Mouse (Mus musculus) olfactory bulb, adult 2 months (tissue): ENCODE results near the gene Pnma1. TPM values are rescaled to one million over a fixed set of nuclear protein-coding genes. Genes with fewer than 3 reads are reported as not detected.

ENCODE experiments used
- H3K27ac ChIP-seq: fragments of 200-500 bp; 2 replicates; pipeline ENCODE4 v1.5.1; 2012; ENCODE audit warnings: low read depth, low read length; ENCODE audit not compliant: insufficient read depth
- H3K4me1 ChIP-seq: fragments of 200-500 bp; 2 replicates; pipeline ENCODE4 v1.6.1; 2012; ENCODE audit warnings: low read length; ENCODE audit not compliant: control insufficient read depth, insufficient read depth
- H3K4me3 ChIP-seq: fragments of 200-500 bp; 2 replicates; pipeline ENCODE4 v1.5.1; 2012; ENCODE audit warnings: mild to moderate bottlenecking, low read depth, low read length, moderate library complexity; ENCODE audit not compliant: insufficient read depth
- CTCF ChIP-seq: fragments of 200-500 bp; IDR thresholded peaks from 2 replicates; pipeline ENCODE4 v1.5.1; 2012; ENCODE audit warnings: low read depth, mild to moderate bottlenecking, low read length, moderate library complexity; ENCODE audit not compliant: insufficient read depth
- POLR2A ChIP-seq: fragments of 200-500 bp; IDR thresholded peaks from 2 replicates; pipeline ENCODE4 v1.6.1; 2012; ENCODE audit warnings: mild to moderate bottlenecking, low read depth, low read length, moderate library complexity; ENCODE audit not compliant: insufficient read depth
- WGBS: fragments of 180-500 bp; shearing (Covaris S2); methylation state at CpG from one replicate; pipeline ENCODE4 v1.1.7; 2018; 5-methylcytosine and 5-hydroxymethylcytosine counted together
- polyA plus RNA-seq: library from polyadenylated mRNA; stranded (reverse); fragments of >200 nt; gene quantifications from 2 replicates; pipeline ENCODE4 v1.2.4, GENCODE M21; 2012; ENCODE audit warnings: low replicate concordance; ENCODE audit not compliant: missing spikeins, insufficient read depth, insufficient read length

The Pnma1 gene
- polyA plus RNA-seq, 1 experiment, result not detected

- TF ChIP-seq CTCF, result no peak
- TF ChIP-seq POLR2A, result no peak
- WGBS, result 11% methylated on average over 1 of the region's 1 CpGs
- no peak overlapping the region for H3K27ac ChIP-seq
- H3K4me1 ChIP-seq, result no peaks in the 10 kb centered on the region
- H3K4me3 ChIP-seq, result no peak overlapping the region
These were observed 48.2 kb downstream of the Pnma1 start for GRCm38 (mm10) chr12:84100071-84100470.

GRCm38 (mm10) chr12:84099605-84100004 lies 48.7 kb downstream of the Pnma1 start:
- 98% methylated on average over 2 of the region's 2 CpGs for WGBS
- TF ChIP-seq CTCF (no peak), POLR2A (no peak)

More at GRCm38 (mm10) chr12:84099605-84100004, 48.7 kb downstream of the Pnma1 start:
- no peaks in the 10 kb centered on the region for H3K4me1 ChIP-seq
- H3K4me3 ChIP-seq, result no peak overlapping the region
- no peak overlapping the region for H3K27ac ChIP-seq

Other genes with a start within 250 kb of the Pnma1 start
- gene Numb, start 226.6 kb downstream of the Pnma1 start, polyA plus RNA-seq, result not detected in 2 replicates
- not detected in 2 replicates for gene Riox1, start 197.9 kb downstream of the Pnma1 start, polyA plus RNA-seq
- gene Heatr4, start 163.6 kb downstream of the Pnma1 start, polyA plus RNA-seq, result not detected in 2 replicates
- gene Acot2, start 160.6 kb downstream of the Pnma1 start, polyA plus RNA-seq, result not detected in 2 replicates
- not detected in 2 replicates for gene Acot1, start 139.0 kb downstream of the Pnma1 start, polyA plus RNA-seq
- not detected in 2 replicates for gene Acot4, start 110.1 kb downstream of the Pnma1 start, polyA plus RNA-seq
- gene Gm49366, start 109.6 kb downstream of the Pnma1 start, polyA plus RNA-seq, result not detected in 2 replicates
- not detected in 2 replicates for gene Acot3, start 96.3 kb downstream of the Pnma1 start, polyA plus RNA-seq
- gene Acot5, start 79.2 kb downstream of the Pnma1 start, polyA plus RNA-seq, result not detected in 2 replicates
- not detected in 2 replicates for gene Acot6, start 47.8 kb downstream of the Pnma1 start, polyA plus RNA-seq
- not detected in 2 replicates for gene Dnal1, start 34.1 kb downstream of the Pnma1 start, polyA plus RNA-seq
- gene Elmsan1, start 70.4 kb upstream of the Pnma1 start, polyA plus RNA-seq, result not detected in 2 replicates
- not detected in 2 replicates for gene Ptgr2, start 136.7 kb upstream of the Pnma1 start, polyA plus RNA-seq
- not detected in 2 replicates for gene Zfp410, start 168.4 kb upstream of the Pnma1 start, polyA plus RNA-seq
- gene Coq6, start 213.2 kb upstream of the Pnma1 start, polyA plus RNA-seq, result not detected in 2 replicates
- gene Fam161b, start 213.3 kb upstream of the Pnma1 start, polyA plus RNA-seq, result not detected in 2 replicates